Mouse (Mus musculus) forebrain, postnatal 0 days (tissue): ENCODE data around the gene Acbd6. TPM values are rescaled to one million over a fixed set of nuclear protein-coding genes. Genes with fewer than 3 reads are reported as not detected.

Experiments
- ATAC-seq: fragments of 200-750 bp; cut with Nextera tagmentation; 2 replicates; pipeline ENCODE4 v1.8.0; 2017; ENCODE audit warnings: mild to moderate bottlenecking, moderate library complexity
- DNase-seq: peaks from one replicate; pipeline ENCODE4 v3.0.0-alpha.2; 2015
- H3K27ac ChIP-seq: fragments of 300-500 bp; sonication (generic); 2 replicates; pipeline ENCODE4 v1.5.1; 2014; ENCODE audit warnings: low read depth, mild to moderate bottlenecking, antibody characterized with exemption, low read length, moderate library complexity, mixed read lengths
- H3K27me3 ChIP-seq: fragments of 300-500 bp; sonication (generic); 2 replicates; pipeline ENCODE4 v1.6.1; 2014; ENCODE audit warnings: mild to moderate bottlenecking, low read length, mixed read lengths; ENCODE audit not compliant: insufficient read depth
- H3K36me3 ChIP-seq: fragments of 300-500 bp; sonication (generic); 2 replicates; pipeline ENCODE4 v1.6.1; 2014; ENCODE audit warnings: mild to moderate bottlenecking, moderate library complexity; ENCODE audit not compliant: insufficient read depth
- H3K4me1 ChIP-seq: fragments of 300-500 bp; sonication (generic); 2 replicates; pipeline ENCODE4 v1.6.1; 2014; ENCODE audit warnings: antibody characterized with exemption; ENCODE audit not compliant: insufficient read depth
- H3K4me2 ChIP-seq: fragments of 300-500 bp; sonication (generic); 2 replicates; pipeline ENCODE4 v1.6.1; 2014; ENCODE audit warnings: low read depth, mild to moderate bottlenecking, moderate library complexity
- H3K4me3 ChIP-seq: fragments of 300-500 bp; sonication (generic); 2 replicates; pipeline ENCODE4 v1.5.1; 2014; ENCODE audit warnings: low read depth, low read length, mixed read lengths
- H3K9ac ChIP-seq: fragments of 300-500 bp; sonication (generic); 2 replicates; pipeline ENCODE4 v1.6.1; 2014; ENCODE audit warnings: mild to moderate bottlenecking
- H3K9me3 ChIP-seq: fragments of 300-500 bp; sonication (generic); 2 replicates; pipeline ENCODE4 v1.6.1; 2016; ENCODE audit warnings: low read length
- CTCF ChIP-seq: sonication (generic); IDR thresholded peaks from 2 replicates; pipeline ENCODE4 v1.5.1; 2016; ENCODE audit warnings: antibody characterized with exemption, control low read depth, low read depth
- WGBS: fragments of 180-500 bp; shearing (Covaris S2); extraction: QIAGEN DNeasy Blood & Tissue Kit; methylation state at CpG from one replicate; pipeline ENCODE4 v1.1.7; 2014; 5-methylcytosine and 5-hydroxymethylcytosine counted together
- polyA plus RNA-seq: library from polyadenylated mRNA; unstranded; fragments of >200 nt; fragmentation: Nextera tagmentation; extraction: Ambion mirVana; gene quantifications from 2 replicates; pipeline ENCODE4 v1.2.1, GENCODE M21; 2015
- total RNA-seq: library from RNA; depleted of rRNA; stranded (reverse); fragments of >200 nt; gene quantifications from 2 replicates; pipeline ENCODE4 v1.2.3, GENCODE M21; 2014

Gene Acbd6
- total and polyA plus RNA-seq, 2 experiments from 2014 or later, result 114 to 143 TPM

DNA sequence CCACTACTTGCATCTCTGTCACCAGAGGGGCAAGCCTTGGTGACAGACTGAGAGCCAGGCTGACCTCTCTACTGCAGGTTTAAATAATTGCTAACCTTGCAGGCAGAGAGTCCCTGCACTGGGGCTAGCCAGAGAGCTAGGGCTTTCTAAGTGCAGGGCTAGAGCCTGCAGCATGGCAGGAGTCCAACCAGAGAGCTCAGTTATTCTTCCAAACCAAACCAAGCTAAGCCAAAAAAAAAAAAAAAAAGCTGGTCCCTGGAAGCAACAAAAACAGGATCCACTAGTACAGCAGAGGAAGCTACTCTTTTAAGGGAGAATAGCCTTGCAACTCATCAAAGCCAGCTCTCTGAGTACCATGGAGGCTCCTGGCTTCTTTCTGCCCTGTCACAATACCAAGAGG is 143.0 kb downstream of the Acbd6 start:
- H3K4me2 ChIP-seq, result no peak overlapping the region
- no peaks in the 10 kb centered on the region for H3K27me3 ChIP-seq
- ATAC-seq, result no peak
- no peak overlapping the region for H3K27ac ChIP-seq
- H3K36me3 ChIP-seq, result no peaks in the 10 kb centered on the region
- H3K9me3 ChIP-seq, result no peaks in the 10 kb centered on the region
- TF ChIP-seq CTCF, result no peak
- H3K4me1 ChIP-seq, result 0 out of 2 replicates have a peak, but pooled peaks cover 8% of the 10 kb centered on the region
- peak; percentile 37 for DNase-seq
- no peak overlapping the region for H3K9ac ChIP-seq
- H3K4me3 ChIP-seq, result no peak overlapping the region

DNA sequence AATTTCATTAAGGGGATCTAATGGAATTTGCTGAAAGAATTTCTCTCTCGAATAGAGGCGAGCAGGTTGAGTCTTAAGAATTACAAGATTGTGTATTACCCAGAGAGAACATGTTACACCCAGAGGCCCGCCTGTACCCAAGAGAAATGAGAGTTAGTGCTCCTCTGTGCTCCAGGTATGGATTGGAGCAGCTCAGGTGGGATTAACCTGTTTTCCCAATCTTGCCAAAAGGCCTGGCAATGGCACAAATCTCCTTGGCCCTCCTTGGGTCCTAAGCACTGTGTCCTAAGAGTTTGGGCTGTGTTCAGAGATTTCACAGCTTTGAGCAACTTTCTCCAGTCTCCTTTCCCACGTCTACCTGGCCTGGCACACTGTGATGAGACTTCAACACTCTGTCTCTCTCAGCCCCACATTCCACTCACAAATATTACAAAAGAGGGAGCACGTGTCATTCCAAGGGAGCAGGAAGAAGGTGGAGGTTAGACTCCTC is 145.3 kb downstream of the Acbd6 start:
- ATAC-seq (no peak), DNase-seq (no peak)
- no peaks in the 10 kb centered on the region for H3K9me3 ChIP-seq
- H3K27me3 ChIP-seq, result no peaks in the 10 kb centered on the region
- H3K4me3 ChIP-seq, result no peak overlapping the region
- H3K9ac ChIP-seq, result no peak overlapping the region
- WGBS, result 82% methylated on average over 5 of the region's 5 CpGs
- no peak overlapping the region for H3K4me2 ChIP-seq
- H3K4me1 ChIP-seq, result 0 out of 2 replicates have a peak, but pooled peaks cover 8% of the 10 kb centered on the region
- TF ChIP-seq CTCF, result no peak
- H3K27ac ChIP-seq, result no peak overlapping the region
- no peaks in the 10 kb centered on the region for H3K36me3 ChIP-seq

DNA sequence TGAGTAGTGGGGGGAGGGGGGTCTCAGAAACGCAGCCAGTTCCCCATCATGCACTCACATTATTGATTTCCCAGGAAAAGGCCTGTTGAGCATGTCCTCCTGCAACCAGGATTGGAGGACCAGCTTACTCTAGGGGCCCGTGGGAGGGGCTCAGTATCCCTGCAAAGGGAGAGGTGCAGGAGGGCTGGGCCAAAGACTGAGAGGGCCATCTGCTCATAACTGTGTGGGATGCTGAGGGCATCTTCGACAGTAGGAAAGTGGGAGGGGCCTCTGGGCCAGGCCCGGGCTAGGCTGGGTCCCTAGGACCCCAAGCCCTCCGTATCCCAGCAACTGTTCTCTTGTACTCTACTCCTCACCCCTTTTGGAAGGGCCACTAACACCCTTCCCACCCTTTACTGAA is 146.3 kb downstream of the Acbd6 start:
- Histone ChIP-seq H3K4me1 (no peaks in the 10 kb centered on the region), H3K36me3 (no peaks in the 10 kb centered on the region), H3K9me3 (no peaks in the 10 kb centered on the region), H3K27ac (no peak overlapping the region), H3K4me3 (no peak overlapping the region), H3K9ac (no peak overlapping the region), H3K27me3 (no peaks in the 10 kb centered on the region), H3K4me2 (no peak overlapping the region)
- no peak for TF ChIP-seq CTCF
- WGBS, result 53% methylated on average over 5 of the region's 5 CpGs
- ATAC-seq, result peak; percentile 36
- DNase-seq, result no peak

DNA sequence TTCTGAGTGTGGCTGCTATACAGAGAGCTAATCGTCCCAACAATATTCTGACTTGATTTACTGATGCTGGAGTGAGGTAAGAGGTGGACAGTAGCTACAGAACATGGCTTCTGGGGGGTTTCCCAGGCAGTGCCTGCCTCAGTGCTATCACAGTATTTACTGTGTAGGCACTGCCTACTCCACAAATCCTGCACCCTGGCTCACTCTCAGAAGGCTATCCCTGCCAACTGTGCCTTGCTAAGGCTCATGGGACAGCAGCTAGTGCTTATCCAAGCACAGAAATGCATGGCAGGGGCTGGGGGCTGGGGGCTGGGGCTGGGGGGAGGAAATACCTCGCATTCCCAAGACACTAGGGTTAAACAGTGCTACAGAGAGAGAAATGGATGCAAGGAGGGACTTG is 155.4 kb downstream of the Acbd6 start:
- Histone ChIP-seq H3K9ac (no peak overlapping the region), H3K4me1 (no peaks in the 10 kb centered on the region), H3K9me3 (no peaks in the 10 kb centered on the region), H3K4me2 (no peak overlapping the region), H3K27me3 (no peaks in the 10 kb centered on the region), H3K36me3 (no peaks in the 10 kb centered on the region), H3K4me3 (no peak overlapping the region), H3K27ac (no peak overlapping the region)
- 55% methylated on average over 2 of the region's 2 CpGs for WGBS
- ATAC-seq (no peak), DNase-seq (peak; percentile 21)
- TF ChIP-seq CTCF, result no peak

DNA sequence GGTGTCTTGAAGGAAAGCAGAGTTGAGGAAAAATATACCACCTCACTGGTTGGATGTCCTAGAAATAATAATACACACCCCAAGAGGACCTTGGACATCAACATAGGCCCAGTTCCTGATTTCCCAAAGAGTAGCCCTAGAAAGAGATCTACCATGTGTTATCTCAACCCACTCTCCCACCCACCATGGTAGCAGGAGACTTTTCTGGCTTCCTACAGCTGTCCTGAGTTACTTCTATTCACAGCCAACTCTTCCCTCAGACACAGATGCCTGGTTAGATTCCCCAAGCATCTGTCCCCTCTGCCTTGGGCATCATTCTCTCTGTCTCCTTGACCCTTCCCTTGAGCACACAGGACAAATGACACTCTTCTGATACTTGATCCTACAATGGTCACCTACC is 157.4 kb downstream of the Acbd6 start:
- H3K4me3 ChIP-seq, result no peak overlapping the region
- no peak overlapping the region for H3K27ac ChIP-seq
- ATAC-seq (no peak), DNase-seq (no peak)
- no peaks in the 10 kb centered on the region for H3K4me1 ChIP-seq
- no peaks in the 10 kb centered on the region for H3K36me3 ChIP-seq
- H3K9ac ChIP-seq, result no peak overlapping the region
- H3K9me3 ChIP-seq, result no peaks in the 10 kb centered on the region
- no peak for TF ChIP-seq CTCF
- no peak overlapping the region for H3K4me2 ChIP-seq
- no peaks in the 10 kb centered on the region for H3K27me3 ChIP-seq

DNA sequence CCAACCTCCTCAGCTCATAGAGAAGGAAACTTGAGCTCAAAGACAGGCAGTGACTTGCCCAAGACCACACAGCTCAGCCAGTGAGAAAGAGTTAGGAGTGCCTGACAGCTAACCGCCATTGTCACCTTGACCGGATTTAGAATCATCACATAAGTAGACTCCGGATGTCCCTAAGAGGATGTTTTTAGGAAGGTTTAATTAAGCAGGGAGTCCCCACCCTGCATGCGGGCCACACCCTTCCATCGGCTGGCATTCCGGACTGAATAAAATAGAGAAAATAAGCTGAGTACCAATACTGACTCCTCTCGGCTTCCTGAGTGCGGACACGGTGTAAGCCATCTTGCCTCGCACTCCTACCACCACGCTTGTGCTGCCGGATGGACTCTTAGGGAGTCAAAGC is 159.4 kb downstream of the Acbd6 start:
- Histone ChIP-seq H3K36me3 (no peaks in the 10 kb centered on the region), H3K9ac (no peak overlapping the region), H3K9me3 (no peaks in the 10 kb centered on the region), H3K27me3 (peaks cover 4% of the 10 kb centered on the region), H3K27ac (no peak overlapping the region), H3K4me2 (no peak overlapping the region), H3K4me1 (no peaks in the 10 kb centered on the region), H3K4me3 (no peak overlapping the region)
- ATAC-seq (no peak), DNase-seq (no peak)
- no peak for TF ChIP-seq CTCF
- 96% methylated on average over 12 of the region's 12 CpGs for WGBS

DNA sequence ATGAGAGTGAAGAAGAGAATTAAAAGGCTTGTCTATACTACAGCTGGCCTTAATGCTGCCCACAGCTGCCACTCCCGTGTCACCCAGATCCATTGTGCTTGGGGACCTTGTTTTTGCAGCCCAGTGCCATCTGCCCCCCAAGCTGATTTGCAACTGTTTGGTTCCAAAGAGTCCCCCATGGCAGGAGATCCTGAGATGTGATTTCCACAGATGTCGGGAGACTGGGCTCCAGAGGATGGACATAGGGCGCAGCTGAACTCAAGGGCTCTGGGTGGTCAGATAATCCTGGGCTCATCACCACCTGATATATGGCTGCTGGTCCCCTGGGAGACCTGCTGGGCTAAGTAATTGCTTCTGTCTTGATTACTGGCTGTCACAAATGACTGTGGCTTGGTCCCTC is 160.9 kb downstream of the Acbd6 start:
- DNase-seq, result no peak
- Histone ChIP-seq H3K4me1 (no peaks in the 10 kb centered on the region), H3K27ac (no peak overlapping the region), H3K27me3 (peaks cover 13% of the 10 kb centered on the region), H3K9ac (no peak overlapping the region), H3K4me2 (no peak overlapping the region), H3K4me3 (no peak overlapping the region), H3K9me3 (no peaks in the 10 kb centered on the region), H3K36me3 (no peaks in the 10 kb centered on the region)
- ATAC-seq, result no peak
- no peak for TF ChIP-seq CTCF
- WGBS, result 75% methylated on average over 3 of the region's 3 CpGs

DNA sequence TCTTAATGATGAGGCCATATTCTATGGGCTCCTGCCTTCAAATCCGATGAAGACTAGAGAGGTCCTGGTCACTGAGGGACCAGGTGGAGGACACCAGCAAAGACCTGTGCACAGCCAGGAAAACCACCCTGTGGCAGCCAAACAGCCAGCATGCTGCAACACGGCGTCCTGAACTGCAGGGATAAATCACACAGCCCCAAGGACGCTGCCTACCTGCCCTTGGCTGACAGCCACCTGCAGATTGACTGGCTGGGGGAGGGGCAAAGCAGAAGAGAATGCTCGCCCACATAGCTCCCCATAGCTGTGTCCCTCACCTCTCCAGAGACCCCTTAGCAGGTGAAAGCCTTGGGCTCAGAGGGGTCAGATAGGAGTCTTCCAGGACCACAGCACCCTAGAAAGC is 162.1 kb downstream of the Acbd6 start:
- peaks cover 14% of the 10 kb centered on the region for H3K27me3 ChIP-seq
- no peaks in the 10 kb centered on the region for H3K4me1 ChIP-seq
- H3K27ac ChIP-seq, result no peak overlapping the region
- no peak for TF ChIP-seq CTCF
- H3K9ac ChIP-seq, result no peak overlapping the region
- DNase-seq (no peak), ATAC-seq (no peak)
- H3K4me3 ChIP-seq, result no peak overlapping the region
- H3K9me3 ChIP-seq, result no peaks in the 10 kb centered on the region
- no peak overlapping the region for H3K4me2 ChIP-seq
- no peaks in the 10 kb centered on the region for H3K36me3 ChIP-seq
- 51% methylated on average over 5 of the region's 5 CpGs for WGBS
